Mouse (Mus musculus) embryonic facial prominence, embryonic 13.5 days (tissue): ENCODE measurements at regions not wholly inside any gene's neighbourhood (a gene's known extent, or its start where the extent isn't known, plus 50 kb on each side); places are given as distances from the start of the nearest gene placed in this dataset.

Experiments
- ATAC-seq: fragments of 200-750 bp; cut with Nextera tagmentation; 2 replicates; pipeline ENCODE4 v1.8.0; 2017; ENCODE audit warnings: low read depth; ENCODE audit not compliant: insufficient number of reproducible peaks, insufficient read depth, low FRiP score, low TSS enrichment
- H3K27ac ChIP-seq: fragments of 300-500 bp; sonication (generic); 2 replicates; pipeline ENCODE4 v1.5.1; 2015; ENCODE audit warnings: moderate library complexity, mild to moderate bottlenecking, inconsistent platforms
- H3K27me3 ChIP-seq: fragments of 300-500 bp; sonication (generic); 2 replicates; pipeline ENCODE4 v1.6.1; 2015; ENCODE audit warnings: mild to moderate bottlenecking, inconsistent platforms
- H3K36me3 ChIP-seq: fragments of 300-500 bp; sonication (generic); 2 replicates; pipeline ENCODE4 v1.6.1; 2015; ENCODE audit warnings: mild to moderate bottlenecking, inconsistent platforms
- H3K4me1 ChIP-seq: fragments of 300-500 bp; sonication (generic); 2 replicates; pipeline ENCODE4 v1.6.1; 2015; ENCODE audit warnings: inconsistent platforms
- H3K4me2 ChIP-seq: fragments of 300-500 bp; sonication (generic); 2 replicates; pipeline ENCODE4 v1.6.1; 2015; ENCODE audit warnings: moderate library complexity, mild to moderate bottlenecking, inconsistent platforms
- H3K4me3 ChIP-seq: fragments of 300-500 bp; sonication (generic); 2 replicates; pipeline ENCODE4 v1.5.1; 2015; ENCODE audit warnings: mild to moderate bottlenecking, inconsistent platforms
- H3K9ac ChIP-seq: fragments of 300-500 bp; sonication (generic); 2 replicates; pipeline ENCODE4 v1.6.1; 2015; ENCODE audit warnings: mild to moderate bottlenecking, inconsistent platforms
- H3K9me3 ChIP-seq: fragments of 300-500 bp; sonication (generic); 2 replicates; pipeline ENCODE4 v1.6.1; 2016; ENCODE audit warnings: inconsistent platforms
- WGBS: fragments of 180-500 bp; shearing (Covaris S2); methylation state at CpG from one replicate; pipeline ENCODE4 v1.1.7; 2015; ENCODE audit warnings: mixed read lengths; 5-methylcytosine and 5-hydroxymethylcytosine counted together

GRCm38 (mm10) chr15:62694734-62695133 is 1150.2 kb downstream of the Gsdmc2 start:
- Histone ChIP-seq H3K27me3 (no peaks in the 10 kb centered on the region), H3K4me2 (no peak overlapping the region), H3K4me1 (no peaks in the 10 kb centered on the region), H3K27ac (no peak overlapping the region), H3K9me3 (no peaks in the 10 kb centered on the region), H3K36me3 (no peaks in the 10 kb centered on the region), H3K9ac (no peak overlapping the region), H3K4me3 (no peak overlapping the region)
- 49% methylated on average over 3 of the region's 3 CpGs for WGBS
- ATAC-seq: no peak

- no peak overlapping the region for H3K4me3 ChIP-seq
- no peaks in the 10 kb centered on the region for H3K27me3 ChIP-seq
- no peak for ATAC-seq
- 98% methylated on average over 9 of the region's 10 CpGs for WGBS
- H3K36me3 ChIP-seq: no peaks in the 10 kb centered on the region
- no peak overlapping the region for H3K9ac ChIP-seq
- H3K4me2 ChIP-seq: no peak overlapping the region
- no peaks in the 10 kb centered on the region for H3K4me1 ChIP-seq
- H3K9me3 ChIP-seq: no peaks in the 10 kb centered on the region
- no peak overlapping the region for H3K27ac ChIP-seq
These were observed 1151.3 kb downstream of the Gsdmc2 start for GRCm38 (mm10) chr15:62693671-62694070.

- ATAC-seq: no peak
- Histone ChIP-seq H3K9ac (no peak overlapping the region), H3K4me3 (no peak overlapping the region), H3K27me3 (no peaks in the 10 kb centered on the region), H3K36me3 (no peaks in the 10 kb centered on the region), H3K4me2 (no peak overlapping the region), H3K27ac (no peak overlapping the region), H3K4me1 (no peaks in the 10 kb centered on the region), H3K9me3 (no peaks in the 10 kb centered on the region)
- WGBS: 78% methylated on average over 4 of the region's 4 CpGs
These were observed 1171.6 kb downstream of the Gsdmc2 start for GRCm38 (mm10) chr15:62673410-62673809.

- Histone ChIP-seq H3K27ac (no peak overlapping the region), H3K36me3 (no peaks in the 10 kb centered on the region), H3K4me1 (no peaks in the 10 kb centered on the region), H3K9ac (no peak overlapping the region), H3K4me2 (no peak overlapping the region), H3K9me3 (no peaks in the 10 kb centered on the region), H3K4me3 (no peak overlapping the region), H3K27me3 (no peaks in the 10 kb centered on the region)
- 82% methylated on average over 3 of the region's 3 CpGs for WGBS
- no peak for ATAC-seq
These were observed 1175.0 kb downstream of the Gsdmc2 start for GRCm38 (mm10) chr15:62670026-62670425.

GRCm38 (mm10) chr15:62659096-62659495 is 1185.9 kb downstream of the Gsdmc2 start:
- Histone ChIP-seq H3K9ac (no peak overlapping the region), H3K4me3 (no peak overlapping the region), H3K4me2 (no peak overlapping the region), H3K36me3 (no peaks in the 10 kb centered on the region), H3K4me1 (no peaks in the 10 kb centered on the region), H3K27ac (no peak overlapping the region), H3K27me3 (no peaks in the 10 kb centered on the region), H3K9me3 (no peaks in the 10 kb centered on the region)
- 70% methylated on average over 4 of the region's 4 CpGs for WGBS
- ATAC-seq: no peak

GRCm38 (mm10) chr15:62658695-62659094 is 1186.3 kb downstream of the Gsdmc2 start:
- H3K27ac ChIP-seq: no peak overlapping the region
- no peak for ATAC-seq
- WGBS: 84% methylated on average over 1 of the region's 1 CpGs

GRCm38 (mm10) chr15:62646476-62647168 is 1198.4 kb downstream of the Gsdmc2 start:
- Histone ChIP-seq H3K9me3 (no peaks in the 10 kb centered on the region), H3K4me3 (no peak overlapping the region), H3K9ac (no peak overlapping the region), H3K4me1 (no peaks in the 10 kb centered on the region), H3K27ac (no peak overlapping the region), H3K27me3 (no peaks in the 10 kb centered on the region), H3K4me2 (no peak overlapping the region), H3K36me3 (no peaks in the 10 kb centered on the region)
- ATAC-seq: no peak
- 79% methylated on average over 6 of the region's 6 CpGs for WGBS

More at GRCm38 (mm10) chr15:62658695-62659094, 1186.3 kb downstream of the Gsdmc2 start:
- H3K4me3 ChIP-seq: no peak overlapping the region
- no peak overlapping the region for H3K9ac ChIP-seq
- H3K4me1 ChIP-seq: no peaks in the 10 kb centered on the region
- H3K9me3 ChIP-seq: no peaks in the 10 kb centered on the region
- no peaks in the 10 kb centered on the region for H3K36me3 ChIP-seq
- H3K4me2 ChIP-seq: no peak overlapping the region
- H3K27me3 ChIP-seq: no peaks in the 10 kb centered on the region

- no peak overlapping the region for H3K4me2 ChIP-seq
- no peaks in the 10 kb centered on the region for H3K36me3 ChIP-seq
- H3K9me3 ChIP-seq: no peaks in the 10 kb centered on the region
- H3K4me3 ChIP-seq: no peak overlapping the region
- no peak overlapping the region for H3K9ac ChIP-seq
- no peaks in the 10 kb centered on the region for H3K4me1 ChIP-seq
- H3K27me3 ChIP-seq: no peaks in the 10 kb centered on the region
- H3K27ac ChIP-seq: no peak overlapping the region
- no peak for ATAC-seq
- 70% methylated on average over 2 of the region's 2 CpGs for WGBS
These were observed 1200.2 kb downstream of the Gsdmc2 start for GRCm38 (mm10) chr15:62644744-62645143.

GRCm38 (mm10) chr15:62644296-62644695 is 1200.7 kb downstream of the Gsdmc2 start:
- no peak overlapping the region for H3K4me3 ChIP-seq
- no peaks in the 10 kb centered on the region for H3K9me3 ChIP-seq
- H3K27ac ChIP-seq: no peak overlapping the region
- no peaks in the 10 kb centered on the region for H3K4me1 ChIP-seq
- no peaks in the 10 kb centered on the region for H3K27me3 ChIP-seq
- no peak overlapping the region for H3K4me2 ChIP-seq
- ATAC-seq: no peak
- H3K36me3 ChIP-seq: no peaks in the 10 kb centered on the region
- WGBS: 75% methylated on average over 1 of the region's 1 CpGs
- H3K9ac ChIP-seq: no peak overlapping the region

GRCm38 (mm10) chr15:62641051-62641710 is 1203.8 kb downstream of the Gsdmc2 start:
- no peak overlapping the region for H3K27ac ChIP-seq
- no peak overlapping the region for H3K4me2 ChIP-seq
- no peak overlapping the region for H3K9ac ChIP-seq
- ATAC-seq: no peak
- H3K27me3 ChIP-seq: no peaks in the 10 kb centered on the region
- H3K4me1 ChIP-seq: no peaks in the 10 kb centered on the region
- no peak overlapping the region for H3K4me3 ChIP-seq
- no peaks in the 10 kb centered on the region for H3K36me3 ChIP-seq
- WGBS: 75% methylated on average over 7 of the region's 7 CpGs
- H3K9me3 ChIP-seq: no peaks in the 10 kb centered on the region

GRCm38 (mm10) chr15:62625406-62625805 is 1219.6 kb downstream of the Gsdmc2 start:
- no peaks in the 10 kb centered on the region for H3K36me3 ChIP-seq
- H3K4me1 ChIP-seq: no peaks in the 10 kb centered on the region
- H3K27me3 ChIP-seq: no peaks in the 10 kb centered on the region
- H3K4me2 ChIP-seq: no peak overlapping the region
- no peak overlapping the region for H3K9ac ChIP-seq
- ATAC-seq: no peak
- no peak overlapping the region for H3K27ac ChIP-seq
- no peak overlapping the region for H3K4me3 ChIP-seq
- 92% methylated on average over 7 of the region's 7 CpGs for WGBS
- no peaks in the 10 kb centered on the region for H3K9me3 ChIP-seq

- H3K4me3 ChIP-seq: no peak overlapping the region
- WGBS: 94% methylated on average over 5 of the region's 5 CpGs
- no peaks in the 10 kb centered on the region for H3K36me3 ChIP-seq
- ATAC-seq: no peak
- no peaks in the 10 kb centered on the region for H3K27me3 ChIP-seq
- no peak overlapping the region for H3K9ac ChIP-seq
- no peak overlapping the region for H3K27ac ChIP-seq
- no peaks in the 10 kb centered on the region for H3K4me1 ChIP-seq
- H3K9me3 ChIP-seq: no peaks in the 10 kb centered on the region
- no peak overlapping the region for H3K4me2 ChIP-seq
These were observed 1228.9 kb downstream of the Gsdmc2 start for GRCm38 (mm10) chr15:62616042-62616441.
